Mouse (Mus musculus): ENCODE data around the gene Frat1. TPM values are rescaled to one million over a fixed set of nuclear protein-coding genes. Genes with fewer than 3 reads are reported as not detected.

The Frat1 gene
- polyA plus RNA-seq, 1 experiment: 14.8 TPM

GRCm38 (mm10) chr19:41818749-41819148 is 11.0 kb upstream of the Frat1 start:
- DNase-seq (ENCODE audit: low read depth): no peak
- TF ChIP-seq CTCF (IDR thresholded peaks at IDR 0.05; ENCODE audit: borderline replicate concordance, extremely low read depth, insufficient read depth, insufficient read length) (no peak), POLR2A (IDR thresholded peaks at IDR 0.05; ENCODE audit: borderline replicate concordance, extremely low read depth, insufficient read depth, insufficient read length, poor library complexity, severe bottlenecking) (no peak)

GRCm38 (mm10) chr19:41821436-41821835 is 8.3 kb upstream of the Frat1 start:
- TF ChIP-seq POLR2A (IDR thresholded peaks at IDR 0.05; ENCODE audit: borderline replicate concordance, extremely low read depth, insufficient read depth, insufficient read length, poor library complexity, severe bottlenecking) (no peak), CTCF (IDR thresholded peaks at IDR 0.05; ENCODE audit: borderline replicate concordance, extremely low read depth, insufficient read depth, insufficient read length) (no peak)
- DNase-seq (ENCODE audit: low read depth): no peak

- TF ChIP-seq CTCF (IDR thresholded peaks at IDR 0.05; ENCODE audit: borderline replicate concordance, extremely low read depth, insufficient read depth, insufficient read length) (no peak), POLR2A (IDR thresholded peaks at IDR 0.05; ENCODE audit: borderline replicate concordance, extremely low read depth, insufficient read depth, insufficient read length, poor library complexity, severe bottlenecking) (no peak)
- DNase-seq (ENCODE audit: low read depth): no peak
These were observed 7.2 kb upstream of the Frat1 start for GRCm38 (mm10) chr19:41822589-41822988.

DNA sequence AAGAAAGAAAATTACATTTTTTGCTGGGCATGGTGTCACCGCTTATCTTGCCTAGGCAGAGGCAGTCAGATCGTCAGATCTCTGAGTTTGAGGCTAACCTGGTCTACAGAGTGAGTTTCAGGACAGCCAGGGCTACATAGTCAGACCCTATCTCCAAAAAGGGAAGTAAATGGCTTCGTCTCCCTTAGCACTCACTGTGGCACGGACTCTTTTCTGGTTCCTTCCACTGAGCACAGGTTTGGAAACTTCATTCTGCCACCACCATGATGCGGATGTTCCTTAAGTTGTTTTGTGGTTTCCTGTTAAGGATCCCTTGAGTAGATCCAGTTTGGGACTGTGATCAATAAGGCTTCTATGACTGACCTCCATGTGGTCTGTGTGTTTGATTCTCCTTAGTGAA is 4.8 kb upstream of the Frat1 start:
- no peak for TF ChIP-seq CTCF (IDR thresholded peaks at IDR 0.05; ENCODE audit: borderline replicate concordance, extremely low read depth, insufficient read depth, insufficient read length)
- DNase-seq (ENCODE audit: low read depth): no peak

DNA sequence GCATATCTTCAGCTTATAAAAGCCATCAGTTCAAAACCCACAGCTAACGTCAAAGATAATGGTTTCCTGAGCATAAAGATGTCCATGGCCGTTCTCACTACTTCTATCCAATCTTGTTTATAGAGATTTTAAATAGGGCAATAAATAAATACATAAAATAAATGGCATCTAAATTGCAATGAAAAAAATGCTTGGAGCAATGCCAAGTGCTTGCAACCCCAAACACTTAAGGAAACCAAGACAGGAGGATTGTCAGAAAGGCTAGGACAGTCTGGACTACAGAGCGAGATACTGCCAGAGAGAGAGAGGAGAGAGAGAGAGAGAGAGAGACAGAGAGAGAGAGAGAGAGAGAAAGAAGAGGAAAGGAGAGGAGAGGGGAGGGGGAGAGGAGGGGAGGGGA is 3.2 kb upstream of the Frat1 start:
- DNase-seq (ENCODE audit: low read depth): no peak
- no peak for TF ChIP-seq CTCF (IDR thresholded peaks at IDR 0.05; ENCODE audit: borderline replicate concordance, extremely low read depth, insufficient read depth, insufficient read length)
- no peak for TF ChIP-seq POLR2A (IDR thresholded peaks at IDR 0.05; ENCODE audit: borderline replicate concordance, extremely low read depth, insufficient read depth, insufficient read length, poor library complexity, severe bottlenecking)

- DNase-seq (ENCODE audit: low read depth): no peak
- TF ChIP-seq POLR2A (IDR thresholded peaks at IDR 0.05; ENCODE audit: borderline replicate concordance, extremely low read depth, insufficient read depth, insufficient read length, poor library complexity, severe bottlenecking): no peak
- no peak for TF ChIP-seq CTCF (IDR thresholded peaks at IDR 0.05; ENCODE audit: borderline replicate concordance, extremely low read depth, insufficient read depth, insufficient read length)
These were observed 829 bp upstream of the Frat1 start for GRCm38 (mm10) chr19:41828941-41829340.

- DNase-seq (ENCODE audit: low read depth): peak; percentile 72
- no peak for TF ChIP-seq POLR2A (IDR thresholded peaks at IDR 0.05; ENCODE audit: borderline replicate concordance, extremely low read depth, insufficient read depth, insufficient read length, poor library complexity, severe bottlenecking)
- no peak for TF ChIP-seq CTCF (IDR thresholded peaks at IDR 0.05; ENCODE audit: borderline replicate concordance, extremely low read depth, insufficient read depth, insufficient read length)
These were observed 599 bp downstream of the Frat1 start for GRCm38 (mm10) chr19:41830106-41831031.

DNA sequence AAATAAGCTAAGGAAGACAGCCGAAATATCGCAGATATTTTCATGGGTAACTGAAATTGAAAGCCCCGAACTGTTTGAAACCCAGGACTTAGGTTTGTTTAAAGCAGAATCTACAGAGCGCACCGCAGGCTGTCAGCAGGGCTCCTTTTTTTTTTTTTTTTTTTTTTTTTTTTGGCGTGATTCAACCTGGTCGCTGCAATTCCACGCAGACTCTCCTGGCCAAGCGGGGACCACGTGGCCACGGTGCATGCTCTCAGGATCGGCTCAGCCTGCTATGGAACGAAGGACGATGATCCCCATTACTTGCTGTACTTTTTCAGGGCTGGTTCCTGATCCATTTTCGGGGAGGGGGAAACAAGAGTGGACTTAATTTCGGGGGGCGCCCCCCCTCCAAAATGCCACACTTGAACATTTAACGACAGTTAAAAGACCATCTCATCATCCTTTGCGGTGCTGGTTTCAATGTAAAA is 1.4 kb downstream of the Frat1 start:
- peak; percentile 72 for DNase-seq (ENCODE audit: low read depth)
- TF ChIP-seq POLR2A (IDR thresholded peaks at IDR 0.05; ENCODE audit: borderline replicate concordance, extremely low read depth, insufficient read depth, insufficient read length, poor library complexity, severe bottlenecking) (no peak), CTCF (IDR thresholded peaks at IDR 0.05; ENCODE audit: borderline replicate concordance, extremely low read depth, insufficient read depth, insufficient read length) (no peak)

GRCm38 (mm10) chr19:41831718-41832391 is 2.1 kb downstream of the Frat1 start:
- TF ChIP-seq POLR2A (IDR thresholded peaks at IDR 0.05; ENCODE audit: borderline replicate concordance, extremely low read depth, insufficient read depth, insufficient read length, poor library complexity, severe bottlenecking) (no peak), CTCF (IDR thresholded peaks at IDR 0.05; ENCODE audit: borderline replicate concordance, extremely low read depth, insufficient read depth, insufficient read length) (no peak)
- peak; percentile 33 for DNase-seq (ENCODE audit: low read depth)

DNA sequence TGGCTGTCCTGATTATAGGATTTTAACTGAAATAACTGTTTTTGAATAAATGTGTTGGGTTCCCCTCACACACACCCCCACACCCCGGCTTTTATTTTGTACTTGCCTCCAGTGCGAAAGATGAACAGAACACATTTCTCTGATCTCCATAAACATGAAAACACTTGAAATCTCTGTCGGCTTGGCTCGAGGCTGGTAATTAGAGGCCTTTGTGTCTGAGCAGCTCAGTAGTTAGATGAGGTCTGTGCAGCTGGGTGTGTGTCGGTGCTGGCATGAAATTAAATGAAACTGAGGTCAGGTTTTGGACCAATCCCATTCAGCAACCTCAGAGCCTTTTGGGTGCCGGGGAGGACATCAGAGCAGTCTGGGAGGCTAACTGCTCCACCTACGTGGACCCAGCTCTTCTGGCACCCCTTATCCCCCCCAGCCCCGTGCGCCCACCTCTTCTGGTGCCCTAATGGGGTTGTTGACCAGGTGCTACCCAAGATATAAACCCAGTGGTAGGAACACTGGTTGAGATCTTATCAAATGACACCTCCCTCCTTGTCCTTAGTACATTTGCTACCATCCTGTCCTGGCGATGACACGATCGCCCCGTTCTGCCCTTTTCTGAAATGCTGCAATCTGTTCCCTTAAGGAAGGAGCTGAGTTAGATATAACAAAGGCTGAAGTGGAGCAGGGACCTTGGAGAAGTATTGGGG is 2.9 kb downstream of the Frat1 start:
- DNase-seq (ENCODE audit: low read depth): peak; percentile 78
- TF ChIP-seq POLR2A (IDR thresholded peaks at IDR 0.05; ENCODE audit: borderline replicate concordance, extremely low read depth, insufficient read depth, insufficient read length, poor library complexity, severe bottlenecking) (no peak), CTCF (IDR thresholded peaks at IDR 0.05; ENCODE audit: borderline replicate concordance, extremely low read depth, insufficient read depth, insufficient read length) (no peak)

DNA sequence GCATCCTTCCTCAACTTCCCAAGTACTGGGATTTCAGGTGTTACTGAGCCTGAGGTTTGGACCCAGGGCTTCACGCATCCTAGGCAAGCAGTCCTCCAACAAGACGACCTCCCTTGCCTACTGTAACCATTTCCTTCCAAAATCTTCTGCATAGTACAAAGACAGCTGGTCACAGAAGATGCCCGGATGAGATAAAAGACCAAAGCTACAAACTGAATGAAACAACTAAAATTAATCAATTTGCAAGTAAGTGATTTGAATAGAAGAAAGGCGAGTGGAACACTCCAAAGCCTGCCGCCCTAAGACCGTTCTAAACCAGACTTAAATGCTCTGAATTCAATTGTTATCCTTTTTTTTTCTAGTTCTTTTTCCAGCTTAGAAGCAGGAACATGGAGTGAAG is 5.6 kb downstream of the Frat1 start:
- TF ChIP-seq POLR2A (IDR thresholded peaks at IDR 0.05; ENCODE audit: borderline replicate concordance, extremely low read depth, insufficient read depth, insufficient read length, poor library complexity, severe bottlenecking) (no peak), CTCF (IDR thresholded peaks at IDR 0.05; ENCODE audit: borderline replicate concordance, extremely low read depth, insufficient read depth, insufficient read length) (no peak)
- no peak for DNase-seq (ENCODE audit: low read depth)

Data from brain, embryonic 14.5 days (tissue).